Mouse (Mus musculus) forebrain, embryonic 10.5 days (tissue): ENCODE measurements around the gene Pitx2. TPM values are rescaled to one million over a fixed set of nuclear protein-coding genes. Genes with fewer than 3 reads are reported as not detected.

Experiments used
- DNase-seq: peaks from one replicate; pipeline ENCODE4 v3.0.0-alpha.2; 2017; ENCODE audit warnings: low spot score; ENCODE audit errors: extremely low spot score
- H3K27ac ChIP-seq: fragments of 300-500 bp; sonication (generic); 2 replicates; pipeline ENCODE4 v1.5.1; 2016; ENCODE audit warnings: mild to moderate bottlenecking
- H3K27me3 ChIP-seq: fragments of 300-500 bp; sonication (generic); 2 replicates; pipeline ENCODE4 v1.6.1; 2016; ENCODE audit warnings: mild to moderate bottlenecking; ENCODE audit not compliant: poor library complexity, severe bottlenecking
- H3K36me3 ChIP-seq: fragments of 300-500 bp; sonication (generic); replicated peaks from 2 replicates; pipeline ENCODE4 v1.6.1; 2016; ENCODE audit warnings: mild to moderate bottlenecking, moderate library complexity
- H3K4me1 ChIP-seq: fragments of 300-500 bp; sonication (generic); 2 replicates; pipeline ENCODE4 v1.6.1; 2016
- H3K4me3 ChIP-seq: fragments of 300-500 bp; sonication (generic); 2 replicates; pipeline ENCODE4 v1.5.1; 2016; ENCODE audit warnings: mild to moderate bottlenecking, moderate library complexity
- H3K9me3 ChIP-seq: fragments of 300-500 bp; sonication (generic); 2 replicates; pipeline ENCODE4 v1.6.1; 2016; ENCODE audit warnings: mild to moderate bottlenecking, moderate library complexity
- WGBS: fragments of 180-500 bp; shearing (Covaris S2); methylation state at CpG from one replicate; pipeline ENCODE4 v1.1.7; 2016; 5-methylcytosine and 5-hydroxymethylcytosine counted together
- polyA plus RNA-seq: library from polyadenylated mRNA; unstranded; fragments of >200 nt; fragmentation: Nextera tagmentation; extraction: Ambion mirVana; gene quantifications from 2 replicates; pipeline ENCODE4 v1.2.1, GENCODE M21; 2016

Gene Pitx2
- polyA plus RNA-seq, 1 experiment from 2014 or later, result 11.1 TPM

DNA sequence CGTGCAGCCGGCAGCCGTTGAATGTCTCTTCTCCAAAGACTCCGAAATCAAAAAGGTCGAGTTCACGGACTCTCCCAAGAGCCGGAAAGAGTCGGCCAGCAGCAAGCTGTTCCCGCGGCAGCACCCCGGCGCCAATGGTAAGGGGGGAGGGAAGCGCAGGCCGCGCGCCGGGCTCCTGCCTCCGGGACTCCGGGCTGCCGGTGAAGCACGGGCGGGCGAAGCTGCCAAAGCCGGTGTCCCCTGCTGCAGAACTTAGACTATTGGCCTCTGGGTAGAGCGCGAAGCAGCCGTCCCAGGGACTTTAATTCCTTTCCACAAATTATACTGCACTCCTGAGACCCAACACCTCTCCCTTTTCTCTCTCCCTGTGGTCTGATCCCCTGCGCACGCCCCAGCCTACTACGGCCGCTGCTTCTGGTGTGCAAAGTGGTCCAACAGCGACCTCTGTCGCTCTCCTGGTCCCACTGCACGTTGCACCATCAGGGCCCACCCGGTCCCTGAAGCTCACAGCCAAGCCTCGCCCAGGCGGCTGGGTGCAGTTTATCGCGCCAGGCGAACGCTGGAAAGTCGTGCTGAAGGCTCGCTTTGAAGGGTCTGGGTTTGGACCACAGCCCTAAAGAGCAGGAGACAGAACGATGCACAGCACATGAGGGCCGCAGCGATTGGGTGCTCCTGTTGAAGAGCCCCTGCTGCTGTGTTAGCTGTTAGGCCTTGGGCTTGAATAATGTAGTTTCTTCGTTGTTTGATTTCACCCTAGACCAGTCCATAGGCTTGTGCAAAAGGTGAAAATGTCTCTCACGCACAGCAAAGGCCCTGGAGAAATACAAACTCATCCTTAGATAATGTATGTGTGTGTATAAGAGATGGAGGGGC, 5.0 kb downstream of the Pitx2 start:
- Histone ChIP-seq H3K9me3 (no peaks in the 10 kb centered on the region), H3K36me3 (no peaks in the 10 kb centered on the region), H3K27me3 (peaks cover 100% of the 10 kb centered on the region), H3K4me3 (peak overlapping the region; percentile 52), H3K4me1 (peaks cover 41% of the 10 kb centered on the region), H3K27ac (peak overlapping the region; percentile 12; the same call in 1 of the 2 replicates)
- WGBS, result under 1% methylated on average over 48 of the region's 48 CpGs
- DNase-seq, result peak; percentile 89

DNA sequence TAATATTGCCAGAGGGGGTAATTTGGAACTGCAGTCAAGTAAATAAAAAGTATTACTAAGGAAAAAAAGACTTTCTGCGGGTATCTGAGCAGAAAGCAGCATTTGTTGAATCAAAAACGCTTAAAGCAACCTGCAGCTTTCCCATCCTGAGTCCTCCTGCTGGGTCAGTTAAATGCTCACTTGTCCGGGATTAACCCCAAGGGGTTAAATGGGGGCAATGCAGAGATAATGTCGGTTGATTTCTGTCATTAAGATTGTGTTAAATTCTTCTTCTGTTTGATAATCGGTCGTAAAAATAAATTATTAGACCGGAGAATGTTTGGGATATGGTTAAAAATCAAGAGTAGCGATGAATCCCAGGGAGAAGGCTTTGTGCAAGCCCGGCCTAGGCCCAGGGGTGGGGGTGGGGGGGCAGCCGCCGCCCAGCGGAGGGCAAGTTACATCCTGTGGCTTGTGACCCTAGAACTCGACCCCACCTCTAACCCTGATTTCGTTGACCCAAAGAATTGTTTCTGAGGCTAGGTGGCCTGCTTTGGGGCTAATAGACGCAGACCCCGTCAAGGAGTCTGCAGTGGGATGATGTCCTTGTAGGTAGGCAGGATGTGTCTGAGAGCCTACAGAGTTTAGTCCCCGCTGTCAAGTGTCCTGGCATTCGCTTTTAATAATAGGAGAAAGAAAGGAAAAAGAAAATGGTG, 6.0 kb downstream of the Pitx2 start:
- Histone ChIP-seq H3K36me3 (no peaks in the 10 kb centered on the region), H3K27me3 (peaks cover 100% of the 10 kb centered on the region), H3K4me3 (no peak overlapping the region), H3K4me1 (peaks cover 33% of the 10 kb centered on the region), H3K9me3 (no peaks in the 10 kb centered on the region), H3K27ac (no peak overlapping the region)
- no peak for DNase-seq
- 2% methylated on average over 18 of the region's 18 CpGs for WGBS

DNA sequence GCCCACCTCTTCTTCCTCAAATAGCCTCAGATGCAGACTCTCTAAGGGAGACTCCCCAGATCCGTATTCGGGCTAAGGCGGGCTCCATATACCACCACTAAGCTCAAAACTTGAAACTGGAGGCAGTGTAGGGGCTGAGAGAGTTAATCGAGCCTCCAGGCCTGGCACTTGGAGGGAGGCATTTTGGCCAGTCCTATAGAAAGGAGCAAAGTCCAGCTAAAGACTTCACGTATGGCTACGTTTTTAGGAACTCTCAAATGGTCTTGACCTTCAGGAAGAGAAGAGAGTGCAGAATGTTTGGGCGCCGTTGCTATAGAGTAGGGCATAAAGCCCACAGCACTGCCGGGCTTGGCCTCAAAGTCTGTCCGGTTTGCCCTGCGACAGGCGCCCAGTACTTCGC, 7.1 kb downstream of the Pitx2 start:
- DNase-seq, result peak; percentile 26
- WGBS, result 2% methylated on average over 13 of the region's 13 CpGs
- Histone ChIP-seq H3K4me3 (no peak overlapping the region), H3K36me3 (no peaks in the 10 kb centered on the region), H3K4me1 (peaks cover 33% of the 10 kb centered on the region), H3K27me3 (peaks cover 100% of the 10 kb centered on the region), H3K9me3 (no peaks in the 10 kb centered on the region), H3K27ac (no peak overlapping the region)

DNA sequence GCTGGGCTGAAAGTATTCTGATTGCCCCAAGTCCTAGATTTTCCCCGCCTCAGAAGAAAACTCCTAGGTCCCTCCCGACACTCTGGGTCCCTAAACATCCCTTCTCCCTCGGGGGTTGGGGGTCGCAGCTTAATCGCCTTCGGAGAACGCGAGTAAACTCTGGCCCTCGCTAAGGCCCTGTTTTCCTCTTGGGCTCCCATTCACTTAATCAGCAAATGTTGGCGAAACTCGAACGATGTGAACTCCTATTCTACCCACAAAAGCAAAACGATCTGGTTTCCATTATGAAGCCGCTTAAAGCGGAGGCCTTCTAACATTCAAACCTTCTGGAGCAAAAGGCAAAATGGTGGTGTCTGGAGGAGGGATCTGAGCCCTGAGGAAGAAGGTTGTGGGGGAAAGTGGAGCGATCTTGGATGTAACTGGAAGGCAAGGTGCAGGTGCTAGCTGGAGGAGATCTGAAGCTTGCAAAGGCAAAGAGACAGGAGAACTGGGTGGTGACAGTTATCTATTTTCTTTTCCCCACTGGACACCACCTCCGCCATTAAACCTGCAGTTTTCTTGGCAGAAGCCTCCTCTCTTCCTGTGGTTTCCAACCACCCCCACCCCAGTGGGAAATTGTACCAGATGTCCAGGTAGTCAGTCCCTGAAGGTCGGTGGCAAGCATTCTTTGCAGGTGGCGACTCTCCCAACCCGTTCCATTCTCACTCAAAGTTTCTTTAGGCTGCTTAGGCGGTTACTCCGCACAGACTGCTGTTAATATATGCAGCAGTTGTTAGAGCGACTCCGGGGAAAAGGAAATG, 7.8 kb downstream of the Pitx2 start:
- no peaks in the 10 kb centered on the region for H3K9me3 ChIP-seq
- H3K4me1 ChIP-seq, result peaks cover 33% of the 10 kb centered on the region
- no peak overlapping the region for H3K4me3 ChIP-seq
- 2% methylated on average over 24 of the region's 24 CpGs for WGBS
- no peaks in the 10 kb centered on the region for H3K36me3 ChIP-seq
- DNase-seq, result peak; percentile 32
- no peak overlapping the region for H3K27ac ChIP-seq
- H3K27me3 ChIP-seq, result peaks cover 100% of the 10 kb centered on the region

DNA sequence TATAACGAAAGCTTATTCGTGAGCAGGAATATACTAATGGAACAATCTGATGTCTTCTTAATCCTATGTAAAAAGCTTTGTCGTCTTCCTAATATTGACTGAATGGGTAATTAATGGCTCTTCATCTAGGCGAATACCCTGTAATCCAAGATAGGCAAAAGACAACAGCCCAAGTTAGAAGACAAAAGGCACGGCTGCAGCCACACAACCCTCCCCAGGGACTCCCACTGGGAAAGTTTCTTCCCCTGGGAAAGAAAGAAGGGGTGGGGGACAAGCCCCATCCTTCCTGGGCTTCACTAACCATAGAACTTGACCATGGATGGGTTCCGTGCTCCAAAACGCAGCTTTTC, 8.3 kb downstream of the Pitx2 start:
- no peak overlapping the region for H3K4me3 ChIP-seq
- no peaks in the 10 kb centered on the region for H3K9me3 ChIP-seq
- H3K27me3 ChIP-seq, result peaks cover 100% of the 10 kb centered on the region
- peak; percentile 21 for DNase-seq
- no peak overlapping the region for H3K27ac ChIP-seq
- H3K4me1 ChIP-seq, result peaks cover 28% of the 10 kb centered on the region
- 2% methylated on average over 7 of the region's 7 CpGs for whole genome bisulfite sequencing
- no peaks in the 10 kb centered on the region for H3K36me3 ChIP-seq

DNA sequence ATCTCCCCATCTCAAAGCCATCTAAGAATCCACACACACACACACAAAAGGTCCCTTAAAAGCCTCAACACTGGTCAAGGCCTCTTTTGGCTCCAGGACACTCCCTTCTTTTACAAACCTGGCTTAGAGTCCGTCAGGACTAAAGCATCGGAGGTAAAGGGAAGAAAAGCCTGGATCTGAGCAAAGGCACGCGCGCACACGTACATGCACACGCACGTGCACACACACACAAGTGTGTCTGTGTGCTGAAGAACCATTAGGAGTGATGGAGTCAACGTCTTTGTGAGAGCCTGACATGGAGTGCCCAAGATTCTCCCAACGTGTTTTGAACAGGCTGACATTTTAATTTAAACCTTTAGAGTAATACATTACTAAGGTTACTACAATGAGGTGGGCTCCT, 8.7 kb downstream of the Pitx2 start:
- WGBS, result 2% methylated on average over 10 of the region's 10 CpGs
- Histone ChIP-seq H3K4me3 (no peak overlapping the region), H3K9me3 (no peaks in the 10 kb centered on the region), H3K27me3 (peaks cover 100% of the 10 kb centered on the region), H3K4me1 (peaks cover 25% of the 10 kb centered on the region), H3K27ac (no peak overlapping the region), H3K36me3 (no peaks in the 10 kb centered on the region)
- no peak for DNase-seq

DNA sequence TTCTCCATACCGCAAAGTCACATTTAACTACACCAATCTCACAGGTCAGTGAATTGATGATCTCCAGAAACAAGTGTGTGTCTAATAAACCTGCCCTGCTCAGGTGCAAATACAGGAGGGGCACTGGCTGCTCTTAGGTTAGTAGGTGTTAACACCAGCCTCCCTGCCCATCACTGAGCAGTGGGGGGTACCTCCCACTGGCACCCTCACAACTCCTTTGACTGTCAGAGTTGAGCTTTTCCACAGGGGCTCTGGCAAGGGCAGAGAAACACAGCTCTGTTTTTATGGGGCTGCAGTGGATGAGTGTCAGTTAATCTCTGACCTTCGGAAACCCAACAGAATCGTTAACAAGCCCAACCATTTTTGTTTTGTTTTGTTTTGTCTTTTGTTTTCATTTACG, 9.6 kb downstream of the Pitx2 start:
- H3K27ac ChIP-seq, result no peak overlapping the region
- H3K36me3 ChIP-seq, result no peaks in the 10 kb centered on the region
- peaks cover 25% of the 10 kb centered on the region for H3K4me1 ChIP-seq
- H3K4me3 ChIP-seq, result no peak overlapping the region
- 7% methylated on average over 4 of the region's 4 CpGs for WGBS
- H3K27me3 ChIP-seq, result peaks cover 100% of the 10 kb centered on the region
- H3K9me3 ChIP-seq, result no peaks in the 10 kb centered on the region
- peak; percentile 18 for DNase-seq

DNA sequence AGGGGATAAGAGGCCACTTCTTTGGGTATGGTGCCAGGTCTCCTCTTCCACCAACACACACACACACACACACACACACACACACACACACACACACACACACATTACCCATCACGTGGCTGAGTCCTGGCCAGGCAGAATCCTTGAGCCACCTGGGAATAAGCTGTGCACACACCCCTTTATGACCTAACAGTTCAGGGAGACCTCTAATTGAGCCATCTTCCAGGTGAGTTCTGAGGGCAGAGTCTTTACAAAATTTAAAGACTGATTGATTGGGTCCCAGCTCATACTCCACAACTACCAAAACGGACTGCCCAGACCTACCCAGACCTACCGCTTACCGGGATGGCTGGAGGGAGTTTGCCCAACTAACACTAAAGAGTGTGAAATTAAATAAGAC, 10.1 kb downstream of the Pitx2 start:
- peak; percentile 18 for DNase-seq
- H3K27me3 ChIP-seq, result peaks cover 100% of the 10 kb centered on the region
- peaks cover 25% of the 10 kb centered on the region for H3K4me1 ChIP-seq
- 3% methylated on average over 4 of the region's 4 CpGs for WGBS
- H3K4me3 ChIP-seq, result no peak overlapping the region
- H3K27ac ChIP-seq, result no peak overlapping the region
- no peaks in the 10 kb centered on the region for H3K9me3 ChIP-seq
- H3K36me3 ChIP-seq, result no peaks in the 10 kb centered on the region

DNA sequence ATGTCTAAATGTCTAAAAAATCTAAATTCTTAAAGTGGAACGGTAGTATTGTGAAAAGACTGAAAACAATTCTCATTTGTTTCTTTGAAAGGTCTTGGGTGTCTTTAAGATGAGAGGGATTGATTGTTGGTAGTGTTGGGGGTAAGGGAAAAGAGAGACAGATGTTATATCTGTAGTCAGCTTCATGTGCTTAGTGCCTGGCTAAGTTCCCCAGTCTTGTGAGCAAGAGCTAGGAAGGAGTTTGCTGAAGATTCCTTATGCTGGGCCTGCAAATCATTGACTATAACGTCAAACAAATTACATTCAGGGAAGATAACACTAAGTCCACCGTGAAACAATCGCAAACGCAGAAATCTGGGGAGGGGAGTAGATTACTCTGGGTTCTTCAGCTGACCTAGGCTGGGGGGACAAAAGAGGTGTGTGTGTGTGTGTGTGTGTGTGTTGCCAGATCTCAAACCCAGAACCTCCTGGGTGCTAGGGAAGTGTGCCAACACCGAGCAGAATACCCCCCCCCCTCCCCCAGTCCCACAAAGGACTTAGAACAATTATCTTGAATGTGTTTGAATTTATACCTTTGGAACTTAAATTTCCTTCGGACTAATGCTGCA, 12.5 kb downstream of the Pitx2 start:
- Histone ChIP-seq H3K36me3 (no peaks in the 10 kb centered on the region), H3K4me3 (no peak overlapping the region), H3K4me1 (peaks cover 37% of the 10 kb centered on the region), H3K27me3 (peaks cover 100% of the 10 kb centered on the region), H3K27ac (no peak overlapping the region), H3K9me3 (no peaks in the 10 kb centered on the region)
- peak; percentile 15 for DNase-seq
- WGBS, result 4% methylated on average over 7 of the region's 7 CpGs

DNA sequence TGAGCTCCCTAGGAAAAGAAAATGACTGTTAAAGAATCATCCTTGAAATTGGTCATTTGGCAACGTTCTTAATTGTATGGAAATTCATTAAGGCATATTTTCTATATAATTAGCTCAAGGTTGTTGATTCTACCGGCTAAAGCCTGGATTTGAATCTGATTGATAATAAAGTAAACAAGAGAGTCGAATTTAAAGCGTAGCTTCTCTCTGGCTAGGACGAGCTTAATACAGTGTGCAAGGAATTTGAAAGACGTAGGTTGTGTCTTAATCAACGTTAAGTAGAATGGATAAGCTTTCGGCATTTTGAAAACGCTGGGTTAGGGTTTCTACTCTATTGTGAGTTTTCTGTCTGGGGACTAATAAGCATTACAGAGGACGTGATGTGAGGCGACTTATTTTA, 13.1 kb downstream of the Pitx2 start:
- Histone ChIP-seq H3K4me1 (peaks cover 40% of the 10 kb centered on the region), H3K36me3 (no peaks in the 10 kb centered on the region), H3K27me3 (peaks cover 100% of the 10 kb centered on the region), H3K27ac (no peak overlapping the region), H3K9me3 (no peaks in the 10 kb centered on the region), H3K4me3 (no peak overlapping the region)
- WGBS, result 1% methylated on average over 11 of the region's 11 CpGs
- no peak for DNase-seq

DNA sequence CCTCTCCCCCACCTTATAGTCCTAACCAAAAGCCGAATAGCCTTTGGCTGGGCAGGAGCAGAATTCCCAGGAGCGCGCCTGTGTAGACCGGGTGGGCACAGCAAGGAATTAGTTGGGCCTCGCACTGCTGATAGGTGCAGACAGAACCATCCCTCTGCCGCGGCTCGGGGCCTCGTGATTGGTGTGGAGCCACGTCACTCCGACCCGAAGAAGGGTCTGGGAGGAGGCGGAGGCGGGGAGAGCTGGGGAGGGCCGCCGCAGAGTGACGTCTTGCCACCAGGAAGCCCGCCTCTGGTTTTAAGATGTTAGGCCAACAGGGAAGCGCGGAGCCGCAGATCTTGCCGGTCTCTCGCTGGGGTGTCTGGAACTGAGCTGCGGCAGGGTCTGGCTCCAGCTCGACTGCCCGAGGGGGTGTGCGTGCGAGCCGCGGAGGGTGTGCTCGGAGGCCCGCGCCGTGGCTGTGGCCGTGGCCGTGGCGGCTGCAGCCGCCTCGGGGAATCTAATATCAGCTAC, 14.0 kb downstream of the Pitx2 start:
- peaks cover 49% of the 10 kb centered on the region for H3K4me1 ChIP-seq
- H3K27ac ChIP-seq, result no peak overlapping the region
- peaks cover 100% of the 10 kb centered on the region for H3K27me3 ChIP-seq
- H3K4me3 ChIP-seq, result peak overlapping the region; percentile 60
- H3K36me3 ChIP-seq, result no peaks in the 10 kb centered on the region
- under 1% methylated on average over 39 of the region's 39 CpGs for WGBS
- H3K9me3 ChIP-seq, result no peaks in the 10 kb centered on the region
- DNase-seq, result peak; percentile 93

DNA sequence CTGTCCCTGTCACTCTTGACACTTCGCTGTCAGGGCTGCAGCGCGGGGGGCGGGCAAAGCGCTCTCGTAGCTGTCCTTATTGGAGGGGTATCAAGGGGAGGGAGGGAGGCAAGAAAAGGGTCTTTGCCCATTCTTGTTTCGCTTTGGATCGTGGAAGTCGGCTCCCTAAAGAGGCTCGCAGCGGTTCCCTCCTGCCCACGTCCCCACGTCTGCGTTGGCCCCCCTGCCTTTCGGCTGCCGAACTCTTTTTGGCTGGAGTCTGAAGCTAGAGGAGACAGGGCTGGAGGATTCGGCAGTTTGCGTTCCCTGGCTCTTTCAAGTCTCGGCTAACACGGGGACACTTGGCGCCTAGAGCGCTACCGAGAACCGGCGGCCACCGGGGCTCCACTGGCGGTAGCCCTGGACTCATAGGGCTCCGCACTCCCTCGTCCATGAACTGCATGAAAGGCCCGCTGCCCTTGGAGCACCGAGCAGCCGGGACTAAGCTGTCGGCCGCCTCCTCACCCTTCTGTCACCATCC, 14.5 kb downstream of the Pitx2 start:
- H3K27ac ChIP-seq, result no peak overlapping the region
- DNase-seq, result peak; percentile 66
- under 1% methylated on average over 34 of the region's 34 CpGs for WGBS

More for the DNA sequence above, 14.5 kb downstream of the Pitx2 start:
- Histone ChIP-seq H3K27me3 (peaks cover 100% of the 10 kb centered on the region), H3K4me3 (peak overlapping the region; percentile 60), H3K9me3 (no peaks in the 10 kb centered on the region), H3K4me1 (peaks cover 51% of the 10 kb centered on the region), H3K36me3 (no peaks in the 10 kb centered on the region)
